Mouse (Mus musculus) liver, adult 2 months (tissue): ENCODE measurements at regions not wholly inside any gene's neighbourhood (a gene's known extent, or its start where the extent isn't known, plus 50 kb on each side); places are given as distances from the start of the nearest gene placed in this dataset.

Source experiments
- DNase-seq: peaks from one replicate; pipeline ENCODE4 v3.0.0-alpha.2; 2011; ENCODE audit warnings: low read depth, low spot score; ENCODE audit errors: extremely low read depth
- H3K27ac ChIP-seq: fragments of 200-500 bp; replicated peaks from 2 replicates; pipeline ENCODE4 v1.5.1; 2012; ENCODE audit warnings: low read depth, mild to moderate bottlenecking, control low read depth, inconsistent platforms, low read length; ENCODE audit not compliant: insufficient read depth
- H3K27me3 ChIP-seq: fragments of 200-500 bp; 2 replicates; pipeline ENCODE4 v1.6.1; 2012; ENCODE audit warnings: mild to moderate bottlenecking, moderate library complexity, low read length, inconsistent platforms; ENCODE audit not compliant: control insufficient read depth, insufficient read depth
- H3K36me3 ChIP-seq: fragments of 200-500 bp; 2 replicates; pipeline ENCODE4 v1.6.1; 2012; ENCODE audit warnings: low read length, inconsistent platforms; ENCODE audit not compliant: control insufficient read depth, insufficient read depth
- H3K4me1 ChIP-seq: fragments of 200-500 bp; 2 replicates; pipeline ENCODE4 v1.6.1; 2011; ENCODE audit warnings: low read length; ENCODE audit not compliant: control insufficient read depth, insufficient read depth
- H3K4me3 ChIP-seq: fragments of 200-500 bp; 2 replicates; pipeline ENCODE4 v1.5.1; 2011; ENCODE audit warnings: low read depth, mild to moderate bottlenecking, control low read depth, low read length, moderate library complexity; ENCODE audit not compliant: insufficient read depth
- H3K79me2 ChIP-seq: fragments of 200-500 bp; 2 replicates; pipeline ENCODE4 v1.6.1; 2012; ENCODE audit warnings: inconsistent platforms, mild to moderate bottlenecking, low read length, moderate library complexity; ENCODE audit not compliant: control insufficient read depth, insufficient read depth
- H3K9ac ChIP-seq: fragments of 200-500 bp; 2 replicates; pipeline ENCODE4 v1.6.1; 2012; ENCODE audit warnings: low read depth, mild to moderate bottlenecking, control low read depth, inconsistent platforms, low read length
- CTCF ChIP-seq: fragments of 200-500 bp; IDR thresholded peaks from 2 replicates; pipeline ENCODE4 v1.5.1; 2011; ENCODE audit warnings: low read depth, low read length, control low read depth
- POLR2A ChIP-seq: fragments of 200-500 bp; IDR thresholded peaks from 2 replicates; pipeline ENCODE4 v1.6.1; 2011; ENCODE audit warnings: low read length, control low read depth; ENCODE audit not compliant: insufficient read depth; ENCODE audit errors: extremely low read depth
- WGBS: fragments of 180-500 bp; shearing (Covaris S2); methylation state at CpG from one replicate; pipeline ENCODE4 v1.1.7; 2018; 5-methylcytosine and 5-hydroxymethylcytosine counted together

- no peak for DNase-seq
- no peak overlapping the region for H3K9ac ChIP-seq
- no peaks in the 10 kb centered on the region for H3K27me3 ChIP-seq
- H3K4me1 ChIP-seq = no peaks in the 10 kb centered on the region
- H3K27ac ChIP-seq = no peak overlapping the region
- WGBS = 78% methylated on average over 5 of the region's 5 CpGs
- H3K4me3 ChIP-seq = no peak overlapping the region
- H3K79me2 ChIP-seq = no peaks in the 10 kb centered on the region
- H3K36me3 ChIP-seq = no peaks in the 10 kb centered on the region
- no peak for TF ChIP-seq POLR2A
- TF ChIP-seq CTCF = no peak
Observed at GRCm38 (mm10) chr4:66524456-66524855, 120.0 kb upstream of the Astn2 start.

GRCm38 (mm10) chr4:66523886-66524245, 119.5 kb upstream of the Astn2 start:
- Histone ChIP-seq H3K27me3 (no peaks in the 10 kb centered on the region), H3K36me3 (no peaks in the 10 kb centered on the region), H3K9ac (no peak overlapping the region), H3K4me1 (no peaks in the 10 kb centered on the region), H3K79me2 (no peaks in the 10 kb centered on the region), H3K27ac (no peak overlapping the region), H3K4me3 (no peak overlapping the region)
- DNase-seq = no peak
- TF ChIP-seq CTCF (no peak), POLR2A (no peak)
- 86% methylated on average over 2 of the region's 2 CpGs for WGBS

- TF ChIP-seq POLR2A (no peak), CTCF (peak; percentile 37; the same call in 1 of the 2 replicates)
- H3K27me3 ChIP-seq = no peaks in the 10 kb centered on the region
- no peaks in the 10 kb centered on the region for H3K36me3 ChIP-seq
- H3K9ac ChIP-seq = no peak overlapping the region
- H3K4me1 ChIP-seq = no peaks in the 10 kb centered on the region
- H3K4me3 ChIP-seq = no peak overlapping the region
- 43% methylated on average over 8 of the region's 8 CpGs for WGBS
- no peak overlapping the region for H3K27ac ChIP-seq
- no peaks in the 10 kb centered on the region for H3K79me2 ChIP-seq
- DNase-seq = peak; percentile 5
Observed at GRCm38 (mm10) chr4:66523238-66523885, 119.0 kb upstream of the Astn2 start.

- Histone ChIP-seq H3K27me3 (no peaks in the 10 kb centered on the region), H3K79me2 (no peaks in the 10 kb centered on the region), H3K4me3 (no peak overlapping the region), H3K9ac (no peak overlapping the region), H3K27ac (no peak overlapping the region), H3K36me3 (no peaks in the 10 kb centered on the region), H3K4me1 (no peaks in the 10 kb centered on the region)
- TF ChIP-seq CTCF (no peak), POLR2A (no peak)
- 63% methylated on average over 2 of the region's 2 CpGs for WGBS
- no peak for DNase-seq
Observed at GRCm38 (mm10) chr4:66522097-66522809, 117.8 kb upstream of the Astn2 start.

- H3K4me1 ChIP-seq = no peaks in the 10 kb centered on the region
- H3K27ac ChIP-seq = no peak overlapping the region
- no peaks in the 10 kb centered on the region for H3K79me2 ChIP-seq
- H3K9ac ChIP-seq = no peak overlapping the region
- no peak overlapping the region for H3K4me3 ChIP-seq
- DNase-seq = no peak
- 67% methylated on average over 3 of the region's 3 CpGs for WGBS
- H3K27me3 ChIP-seq = no peaks in the 10 kb centered on the region
- H3K36me3 ChIP-seq = no peaks in the 10 kb centered on the region
- TF ChIP-seq CTCF (no peak), POLR2A (no peak)
Observed at GRCm38 (mm10) chr4:66520796-66521195, 116.4 kb upstream of the Astn2 start.

- WGBS = 86% methylated on average over 1 of the region's 1 CpGs
- DNase-seq = no peak
- Histone ChIP-seq H3K36me3 (no peaks in the 10 kb centered on the region), H3K79me2 (no peaks in the 10 kb centered on the region), H3K9ac (no peak overlapping the region), H3K4me3 (no peak overlapping the region), H3K4me1 (no peaks in the 10 kb centered on the region), H3K27me3 (no peaks in the 10 kb centered on the region), H3K27ac (no peak overlapping the region)
- TF ChIP-seq POLR2A = no peak
- TF ChIP-seq CTCF = no peak
Observed at GRCm38 (mm10) chr4:66515815-66516214, 111.4 kb upstream of the Astn2 start.
